Mouse (Mus musculus) E14TG2a.4 (cell line): Measurements from ENCODE around the gene Pex26.

Source experiments
- H3K27me3 ChIP-seq: 2 replicates; pipeline ENCODE4 v1.6.1; 2014; ENCODE audit warnings: low read length, control low read depth; ENCODE audit not compliant: insufficient read depth
- H3K36me3 ChIP-seq: 2 replicates; pipeline ENCODE4 v1.6.1; 2014; ENCODE audit warnings: low read length, control low read depth; ENCODE audit not compliant: insufficient read depth
- H3K4me1 ChIP-seq: replicated peaks from 2 replicates; pipeline ENCODE4 v1.6.1; 2014; ENCODE audit warnings: low read depth, low read length, control low read depth
- H3K4me3 ChIP-seq: replicated peaks from 2 replicates; pipeline ENCODE4 v1.5.1; 2014; ENCODE audit warnings: mild to moderate bottlenecking, low read length
- H3K9me3 ChIP-seq: 2 replicates; pipeline ENCODE4 v1.6.1; 2014; ENCODE audit warnings: low read length, control low read depth
- CTCF ChIP-seq: conservative IDR thresholded peaks from 2 replicates; pipeline ENCODE4 v1.5.1; 2014; ENCODE audit warnings: low read length
- NANOG ChIP-seq: IDR thresholded peaks from 2 replicates; pipeline ENCODE4 v1.6.1; 2014; ENCODE audit warnings: borderline replicate concordance, low read length, mixed read lengths
- POU5F1 ChIP-seq: IDR thresholded peaks from 2 replicates; pipeline ENCODE4 v1.6.1; 2014; ENCODE audit warnings: low read length, borderline replicate concordance

Pex26 gene

DNA sequence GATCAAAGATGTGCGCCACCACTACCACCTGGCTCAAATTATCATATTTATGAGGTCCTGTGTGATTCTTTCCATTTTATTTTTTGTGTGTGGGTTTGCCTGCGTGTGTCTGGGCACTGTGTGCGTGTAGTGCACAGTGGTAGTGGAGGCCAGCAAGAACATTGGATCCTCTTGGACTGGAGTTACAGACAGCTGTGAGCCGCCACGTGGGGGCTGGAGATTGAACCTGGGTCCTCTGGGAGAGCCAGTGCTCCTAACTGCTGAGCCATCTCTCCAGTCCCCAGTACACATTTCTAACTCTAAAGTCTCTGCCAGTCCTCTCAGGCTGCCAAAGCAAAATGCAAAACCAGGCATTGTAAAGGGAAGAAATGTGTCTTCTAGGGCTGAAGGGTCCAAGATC, 23.0 kb downstream of the Pex26 start:
- Histone ChIP-seq H3K36me3 (no peaks in the 10 kb centered on the region), H3K27me3 (peaks cover 25% of the 10 kb centered on the region), H3K9me3 (no peaks in the 10 kb centered on the region), H3K4me3 (no peak overlapping the region), H3K4me1 (peaks cover 13% of the 10 kb centered on the region)
- TF ChIP-seq POU5F1 (no peak), NANOG (no peak), CTCF (no peak)

DNA sequence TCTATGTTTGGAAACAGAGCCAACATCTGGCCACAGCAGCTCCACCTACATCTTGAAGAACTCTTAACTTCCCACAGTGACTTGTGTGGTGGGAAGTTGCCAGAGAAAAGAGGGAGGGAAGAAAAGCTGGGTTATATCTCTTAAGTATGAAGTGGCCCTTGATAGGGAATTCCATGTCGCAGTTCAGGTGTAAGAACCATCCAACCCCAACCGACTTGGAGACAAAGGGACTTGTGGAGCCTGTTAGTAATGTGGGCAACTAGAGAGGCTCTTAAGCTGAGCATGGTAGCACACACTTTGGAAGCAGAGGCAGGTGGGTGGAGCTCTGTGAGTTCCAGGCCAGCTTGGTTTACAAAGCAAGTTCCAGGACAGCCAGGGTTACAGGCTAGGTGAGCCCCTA, 26.1 kb downstream of the Pex26 start:
- Histone ChIP-seq H3K9me3 (no peaks in the 10 kb centered on the region), H3K4me3 (no peak overlapping the region), H3K36me3 (no peaks in the 10 kb centered on the region), H3K27me3 (peaks cover 46% of the 10 kb centered on the region), H3K4me1 (peaks cover 18% of the 10 kb centered on the region)
- TF ChIP-seq POU5F1 (no peak), NANOG (no peak), CTCF (no peak)

DNA sequence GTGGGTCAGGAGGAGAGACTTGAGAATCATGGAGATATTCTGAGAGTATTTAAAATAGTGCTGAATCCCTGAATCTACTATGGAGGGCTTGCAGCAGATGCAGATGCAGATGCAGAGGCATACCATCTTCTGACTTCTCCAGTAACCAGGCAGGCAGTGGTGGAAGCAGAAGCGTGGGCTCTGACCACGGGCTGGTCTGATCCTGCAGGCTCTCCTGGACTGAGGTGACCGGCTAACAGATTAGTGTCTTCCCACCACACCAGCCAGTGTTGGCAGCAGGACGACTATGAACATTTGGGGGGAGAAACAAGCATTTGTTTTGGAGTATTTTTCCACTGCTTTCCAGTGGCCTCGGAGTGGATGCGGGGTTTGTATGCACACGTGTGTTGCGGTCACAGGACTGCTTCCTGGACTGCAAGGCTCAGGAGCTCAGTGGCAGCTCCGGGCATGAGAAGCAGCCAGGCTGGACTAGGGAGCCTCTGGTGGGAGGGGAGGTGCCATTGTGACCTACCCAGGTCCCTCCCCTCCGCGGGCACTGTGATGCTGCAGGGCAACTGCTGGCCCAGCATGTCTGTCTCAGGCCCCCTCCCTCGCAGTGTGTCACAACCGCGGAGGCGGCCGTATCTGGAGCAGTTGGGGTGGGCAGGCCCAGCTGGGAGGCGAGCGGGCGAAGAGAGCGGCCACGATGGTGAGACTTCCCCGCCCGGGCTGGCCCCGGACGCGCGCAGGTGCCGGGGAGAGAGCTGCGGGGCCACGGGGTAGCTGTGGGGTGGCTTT, 26.9 kb downstream of the Pex26 start, which contains the start of gene Tuba8:
TSS of gene Tuba8 (plus strand) at position 548 of the 777 bp plus-strand sequence.
- Histone ChIP-seq H3K36me3 (no peaks in the 10 kb centered on the region), H3K9me3 (no peaks in the 10 kb centered on the region), H3K4me3 (peak within 1 kb of the TSS; percentile 79), H3K4me1 (peaks cover 18% of the 10 kb centered on the region), H3K27me3 (peaks cover 53% of the 10 kb centered on the region)
- TF ChIP-seq CTCF (no peak), POU5F1 (no peak), NANOG (no peak)

DNA sequence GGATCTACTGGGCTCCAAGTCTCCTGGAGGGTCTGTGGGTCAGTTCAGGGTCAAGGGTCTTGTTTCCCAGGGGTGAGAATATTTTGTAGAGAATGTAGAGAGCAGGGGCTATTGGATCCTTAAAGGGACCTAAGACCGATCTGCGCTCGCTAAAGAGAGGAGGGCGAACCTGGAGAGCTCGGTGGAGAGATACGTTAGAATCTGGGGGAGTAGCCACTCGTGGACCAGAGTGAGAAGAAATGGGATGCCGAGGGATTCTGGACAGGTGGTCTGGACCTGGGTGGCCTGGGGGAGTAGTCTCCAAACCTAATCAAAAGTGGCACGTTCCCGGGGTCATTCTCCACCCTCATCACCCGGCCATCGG, 27.4 kb downstream of the Pex26 start:
- H3K4me1 ChIP-seq = peaks cover 18% of the 10 kb centered on the region

DNA sequence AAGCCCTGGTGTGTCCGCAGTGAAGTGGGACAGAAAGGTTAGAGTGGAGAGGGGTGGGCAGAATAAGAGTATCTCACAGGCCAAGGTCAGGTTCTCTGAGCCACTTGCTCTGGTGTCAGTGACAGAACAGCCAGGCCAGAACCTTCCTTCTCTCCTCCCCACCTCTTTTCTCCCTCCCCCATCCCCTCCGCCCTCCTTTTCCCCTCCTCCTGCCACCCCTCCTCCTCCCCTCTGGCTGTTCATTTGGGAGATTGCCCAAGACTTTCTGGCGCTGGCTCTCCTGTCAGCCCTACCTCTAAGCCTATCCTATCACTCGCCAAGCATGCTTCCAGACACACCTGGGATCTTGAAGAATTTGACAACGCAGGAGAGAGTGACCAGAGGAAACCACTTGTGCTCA, 28.3 kb downstream of the Pex26 start:
- TF ChIP-seq NANOG = no peak
- no peak for TF ChIP-seq CTCF
- TF ChIP-seq POU5F1 = no peak
- Histone ChIP-seq H3K27me3 (peaks cover 61% of the 10 kb centered on the region), H3K9me3 (no peaks in the 10 kb centered on the region), H3K4me1 (peaks cover 18% of the 10 kb centered on the region), H3K36me3 (no peaks in the 10 kb centered on the region), H3K4me3 (peak overlapping the region; percentile 79)

More for the DNA sequence above, 27.4 kb downstream of the Pex26 start:
- peaks cover 58% of the 10 kb centered on the region for H3K27me3 ChIP-seq
- no peaks in the 10 kb centered on the region for H3K9me3 ChIP-seq
- H3K4me3 ChIP-seq = peak overlapping the region; percentile 79
- TF ChIP-seq POU5F1 (no peak), NANOG (no peak), CTCF (no peak)
- no peaks in the 10 kb centered on the region for H3K36me3 ChIP-seq

DNA sequence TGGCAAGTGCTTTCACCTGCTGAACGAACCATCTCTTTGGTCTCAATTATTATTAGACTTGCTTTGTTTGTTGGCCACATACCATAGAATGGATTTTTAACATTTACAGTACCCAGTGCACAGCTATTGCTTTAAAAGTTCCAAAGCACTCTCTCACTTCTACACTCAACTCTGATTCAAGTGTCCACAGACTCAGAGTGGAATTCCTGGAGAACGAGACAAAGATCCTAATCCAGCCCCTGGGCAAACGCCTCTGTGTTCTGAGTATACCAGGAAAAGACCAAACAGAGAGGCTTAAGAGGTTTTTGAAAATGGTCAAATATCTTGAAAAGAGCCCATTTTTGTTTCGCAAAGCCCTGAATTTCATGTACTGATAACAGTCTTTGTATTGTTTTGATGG, 29.5 kb downstream of the Pex26 start:
- TF ChIP-seq POU5F1 (no peak), CTCF (no peak), NANOG (no peak)
- peaks cover 18% of the 10 kb centered on the region for H3K4me1 ChIP-seq

DNA sequence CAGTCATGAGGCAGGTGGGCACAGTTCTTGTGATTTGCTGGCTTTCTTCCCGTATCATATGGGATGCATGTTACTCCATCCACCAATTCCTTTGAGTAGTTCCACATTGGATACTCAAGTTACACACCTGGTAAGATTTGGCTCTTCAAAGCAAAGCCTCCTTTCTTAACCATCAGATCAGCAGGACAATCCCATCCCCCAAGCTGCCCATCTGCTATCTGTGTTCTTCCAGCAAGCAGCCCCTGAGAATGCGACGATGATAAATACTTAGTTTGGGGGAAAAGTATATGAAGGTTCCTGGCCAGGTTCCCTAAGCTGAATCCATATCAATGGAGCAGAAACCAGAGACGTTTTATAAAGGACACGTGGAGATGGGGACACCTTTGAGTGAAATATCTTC, 30.8 kb downstream of the Pex26 start:
- H3K9me3 ChIP-seq = no peaks in the 10 kb centered on the region
- H3K36me3 ChIP-seq = no peaks in the 10 kb centered on the region
- TF ChIP-seq NANOG (no peak), POU5F1 (no peak), CTCF (no peak)
- H3K27me3 ChIP-seq = peaks cover 72% of the 10 kb centered on the region
- H3K4me1 ChIP-seq = peaks cover 18% of the 10 kb centered on the region
- no peak overlapping the region for H3K4me3 ChIP-seq

More for the DNA sequence above, 29.5 kb downstream of the Pex26 start:
- Histone ChIP-seq H3K9me3 (no peaks in the 10 kb centered on the region), H3K4me3 (no peak overlapping the region), H3K27me3 (peaks cover 71% of the 10 kb centered on the region), H3K36me3 (no peaks in the 10 kb centered on the region)

DNA sequence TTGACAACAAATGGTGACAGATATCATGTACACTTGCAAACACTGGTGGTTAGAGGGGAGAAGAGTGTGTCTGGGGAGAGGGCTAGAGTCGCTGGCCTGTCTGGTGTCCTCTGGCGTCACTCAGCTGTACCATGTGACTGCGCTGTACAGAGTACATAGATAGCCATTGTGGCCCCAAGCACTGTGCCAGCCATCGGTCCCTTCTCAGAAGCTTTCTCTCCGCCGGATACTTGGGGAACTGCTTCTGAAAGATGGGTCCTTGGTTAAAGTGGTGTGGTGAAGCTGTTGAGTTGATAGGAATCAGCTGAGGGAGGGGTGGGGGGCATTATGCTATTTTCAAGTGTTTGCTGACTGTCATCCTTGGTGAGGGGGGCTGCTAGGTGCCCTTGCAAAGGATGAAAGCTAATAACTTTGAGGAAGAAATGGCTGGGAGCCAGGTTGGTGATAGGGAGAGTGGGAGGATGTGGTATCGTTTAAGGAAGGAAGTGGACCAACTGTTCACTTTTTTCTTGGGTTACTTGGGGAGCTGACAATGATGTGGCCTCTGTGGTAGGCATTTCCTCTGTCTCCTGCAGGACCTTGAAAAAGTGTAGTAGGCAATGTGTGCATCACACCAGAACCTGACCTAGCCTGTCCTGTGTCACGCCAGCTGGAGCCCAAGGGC, 31.3 kb downstream of the Pex26 start:
- Histone ChIP-seq H3K27me3 (peaks cover 68% of the 10 kb centered on the region), H3K9me3 (no peaks in the 10 kb centered on the region), H3K36me3 (no peaks in the 10 kb centered on the region), H3K4me1 (peaks cover 18% of the 10 kb centered on the region), H3K4me3 (no peak overlapping the region)
- TF ChIP-seq POU5F1 (no peak), NANOG (no peak), CTCF (no peak)

DNA sequence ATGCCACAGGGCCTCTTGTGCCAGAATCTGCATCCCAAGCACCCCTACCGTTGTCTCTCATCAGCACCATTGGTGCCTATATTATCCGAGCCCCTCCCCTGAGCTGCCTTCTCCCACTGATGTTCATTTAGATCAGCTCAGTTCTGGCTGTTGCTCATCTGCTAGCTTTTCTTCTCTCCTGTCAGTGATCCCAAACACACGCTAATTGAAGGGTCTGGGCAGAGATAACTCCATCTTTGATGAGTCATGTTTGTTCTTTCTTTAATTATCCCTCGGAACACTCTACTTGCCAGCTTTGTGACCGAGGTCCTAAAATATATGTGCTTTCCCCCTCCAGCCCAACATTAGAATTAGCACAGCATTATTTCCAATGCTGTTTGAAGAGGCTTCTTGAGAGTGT, 31.9 kb downstream of the Pex26 start:
- H3K4me3 ChIP-seq = no peak overlapping the region
- no peaks in the 10 kb centered on the region for H3K9me3 ChIP-seq
- peaks cover 66% of the 10 kb centered on the region for H3K27me3 ChIP-seq
- H3K36me3 ChIP-seq = no peaks in the 10 kb centered on the region
- H3K4me1 ChIP-seq = peaks cover 16% of the 10 kb centered on the region
- no peak for TF ChIP-seq CTCF
- no peak for TF ChIP-seq POU5F1
- no peak for TF ChIP-seq NANOG
